Mouse (Mus musculus) kidney, adult 2 months (tissue): ENCODE results near the gene Rp9.

Experiments
- CTCF ChIP-seq: fragments of 200-500 bp; conservative IDR thresholded peaks from 2 replicates; pipeline ENCODE4 v1.5.1; 2011; ENCODE audit warnings: low read depth, mild to moderate bottlenecking, control low read depth, low read length, moderate library complexity, mixed read lengths; ENCODE audit not compliant: insufficient read depth, insufficient read length
- POLR2A ChIP-seq: fragments of 200-500 bp; IDR thresholded peaks from one replicate; pipeline ENCODE4 v1.6.1; 2011; ENCODE audit warnings: low read depth, low read length, control low read depth

- TF ChIP-seq CTCF (no peak), POLR2A (peak; percentile 25)
Measured at GRCm38 (mm10) chr9:22475424-22475868, 5.9 kb upstream of the Rp9 start, which contains the start of gene Bbs9.
